Mouse (Mus musculus) cortical plate, adult 2 months (tissue): ENCODE results near the gene H1fx. TPM values are rescaled to one million over a fixed set of nuclear protein-coding genes. Genes with fewer than 3 reads are reported as not detected.

Experiments used
- H3K27ac ChIP-seq: fragments of 200-500 bp; 2 replicates; pipeline ENCODE4 v1.5.1; 2012; ENCODE audit warnings: low read length, control low read depth, inconsistent platforms; ENCODE audit not compliant: insufficient read depth
- H3K4me1 ChIP-seq: fragments of 200-500 bp; 2 replicates; pipeline ENCODE4 v1.6.1; 2011; ENCODE audit warnings: low read length; ENCODE audit not compliant: control insufficient read depth, insufficient read depth
- H3K4me3 ChIP-seq: fragments of 200-500 bp; 2 replicates; pipeline ENCODE4 v1.5.1; 2011; ENCODE audit warnings: mild to moderate bottlenecking, low read length, control low read depth; ENCODE audit not compliant: insufficient read depth
- CTCF ChIP-seq: fragments of 200-500 bp; IDR thresholded peaks from 2 replicates; pipeline ENCODE4 v1.5.1; 2011; ENCODE audit warnings: mild to moderate bottlenecking, control low read depth, low read length; ENCODE audit not compliant: insufficient read depth; ENCODE audit errors: extremely low read depth
- POLR2A ChIP-seq: fragments of 200-500 bp; IDR thresholded peaks from 2 replicates; pipeline ENCODE4 v1.6.1; 2011; ENCODE audit warnings: mild to moderate bottlenecking, low read length, control low read depth; ENCODE audit not compliant: insufficient read depth; ENCODE audit errors: extremely low read depth
- polyA plus RNA-seq: library from polyadenylated mRNA; depleted of rRNA; stranded (reverse); fragments of >200 nt; gene quantifications from 2 replicates; pipeline ENCODE4 v1.2.3, GENCODE M21; 2012

The H1fx gene
- polyA plus RNA-seq, 1 experiment: 53.1 TPM

GRCm38 (mm10) chr6:88003439-88003838, 22.0 kb upstream of the H1fx start:
- no peak for TF ChIP-seq CTCF
- TF ChIP-seq POLR2A: no peak
- no peak overlapping the region for H3K27ac ChIP-seq

GRCm38 (mm10) chr6:87998358-87998757, 16.9 kb upstream of the H1fx start:
- Histone ChIP-seq H3K27ac (no peak overlapping the region), H3K4me3 (no peak overlapping the region), H3K4me1 (peaks cover 6% of the 10 kb centered on the region; the same call in 1 of the 2 replicates)
- TF ChIP-seq CTCF (no peak), POLR2A (no peak)

More at GRCm38 (mm10) chr6:88003439-88003838, 22.0 kb upstream of the H1fx start:
- Histone ChIP-seq H3K4me3 (no peak overlapping the region), H3K4me1 (no peaks in the 10 kb centered on the region; the same call in 1 of the 2 replicates)

- Histone ChIP-seq H3K27ac (no peak overlapping the region), H3K4me3 (no peak overlapping the region), H3K4me1 (peaks cover 6% of the 10 kb centered on the region; the same call in 1 of the 2 replicates)
- peak; percentile 63 for TF ChIP-seq CTCF
- TF ChIP-seq POLR2A: no peak
Measured at GRCm38 (mm10) chr6:87997706-87998265, 16.3 kb upstream of the H1fx start.

- Histone ChIP-seq H3K4me3 (no peak overlapping the region), H3K27ac (no peak overlapping the region), H3K4me1 (peaks cover 6% of the 10 kb centered on the region; the same call in 1 of the 2 replicates)
- TF ChIP-seq CTCF (no peak), POLR2A (no peak)
Measured at GRCm38 (mm10) chr6:87996606-87997005, 15.2 kb upstream of the H1fx start.

- Histone ChIP-seq H3K4me3 (no peak overlapping the region), H3K27ac (no peak overlapping the region), H3K4me1 (peaks cover 6% of the 10 kb centered on the region; the same call in 1 of the 2 replicates)
- TF ChIP-seq CTCF (no peak), POLR2A (no peak)
Measured at GRCm38 (mm10) chr6:87995519-87995918, 14.1 kb upstream of the H1fx start.

- H3K4me3 ChIP-seq: no peak overlapping the region
- TF ChIP-seq CTCF: no peak
- TF ChIP-seq POLR2A: peak; percentile 86; the same call in 1 of the 2 replicates
- H3K4me1 ChIP-seq: peaks cover 7% of the 10 kb centered on the region; the same call in 1 of the 2 replicates
- peak overlapping the region; percentile 64 for H3K27ac ChIP-seq
Measured at GRCm38 (mm10) chr6:87993790-87994571, 12.5 kb upstream of the H1fx start.

GRCm38 (mm10) chr6:87992733-87993132, 11.3 kb upstream of the H1fx start:
- Histone ChIP-seq H3K4me1 (peaks cover 7% of the 10 kb centered on the region; the same call in 1 of the 2 replicates), H3K27ac (no peak overlapping the region), H3K4me3 (no peak overlapping the region)
- TF ChIP-seq CTCF (no peak), POLR2A (no peak)

GRCm38 (mm10) chr6:87991886-87992285, 10.4 kb upstream of the H1fx start:
- Histone ChIP-seq H3K4me3 (no peak overlapping the region), H3K27ac (no peak overlapping the region), H3K4me1 (peaks cover 7% of the 10 kb centered on the region; the same call in 1 of the 2 replicates)
- TF ChIP-seq POLR2A (no peak), CTCF (no peak)

GRCm38 (mm10) chr6:87991216-87991615, 9.8 kb upstream of the H1fx start:
- TF ChIP-seq CTCF (no peak), POLR2A (no peak)
- Histone ChIP-seq H3K4me3 (no peak overlapping the region), H3K27ac (no peak overlapping the region), H3K4me1 (peaks cover 7% of the 10 kb centered on the region; the same call in 1 of the 2 replicates)
